Mouse (Mus musculus) cortical plate, adult 2 months (tissue): ENCODE measurements around the gene Ptpn21. TPM values are rescaled to one million over a fixed set of nuclear protein-coding genes. Genes with fewer than 3 reads are reported as not detected.

ENCODE experiments used
- H3K27ac ChIP-seq: fragments of 200-500 bp; 2 replicates; pipeline ENCODE4 v1.5.1; 2012; ENCODE audit warnings: low read length, control low read depth, inconsistent platforms; ENCODE audit not compliant: insufficient read depth
- H3K4me1 ChIP-seq: fragments of 200-500 bp; 2 replicates; pipeline ENCODE4 v1.6.1; 2011; ENCODE audit warnings: low read length; ENCODE audit not compliant: control insufficient read depth, insufficient read depth
- H3K4me3 ChIP-seq: fragments of 200-500 bp; 2 replicates; pipeline ENCODE4 v1.5.1; 2011; ENCODE audit warnings: mild to moderate bottlenecking, low read length, control low read depth; ENCODE audit not compliant: insufficient read depth
- CTCF ChIP-seq: fragments of 200-500 bp; IDR thresholded peaks from 2 replicates; pipeline ENCODE4 v1.5.1; 2011; ENCODE audit warnings: mild to moderate bottlenecking, control low read depth, low read length; ENCODE audit not compliant: insufficient read depth; ENCODE audit errors: extremely low read depth
- POLR2A ChIP-seq: fragments of 200-500 bp; IDR thresholded peaks from 2 replicates; pipeline ENCODE4 v1.6.1; 2011; ENCODE audit warnings: mild to moderate bottlenecking, low read length, control low read depth; ENCODE audit not compliant: insufficient read depth; ENCODE audit errors: extremely low read depth
- polyA plus RNA-seq: library from polyadenylated mRNA; depleted of rRNA; stranded (reverse); fragments of >200 nt; gene quantifications from 2 replicates; pipeline ENCODE4 v1.2.3, GENCODE M21; 2012

The Ptpn21 gene
- polyA plus RNA-seq, 1 experiment: 8.5 TPM

DNA sequence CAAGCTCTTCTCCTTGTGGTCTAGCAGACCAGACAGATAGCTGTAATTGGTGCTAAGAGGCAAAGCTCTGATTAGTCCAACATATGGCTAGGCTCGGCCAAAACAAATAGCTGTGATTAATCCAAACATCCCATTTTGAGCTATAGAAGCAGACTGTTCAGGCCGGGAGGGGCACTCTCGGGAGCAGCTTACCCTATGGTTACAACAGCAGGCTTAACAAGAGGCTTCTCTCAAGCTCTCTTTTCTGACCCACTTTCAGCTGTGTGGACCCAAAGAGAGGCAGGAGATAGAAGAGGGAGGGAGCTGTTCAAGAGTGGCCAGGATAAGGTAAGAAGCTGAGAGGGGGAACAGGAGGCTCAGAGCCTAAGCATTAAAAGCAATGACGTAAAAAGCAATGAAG, 8.4 kb upstream of the Ptpn21 start:
- TF ChIP-seq POLR2A (no peak), CTCF (no peak)

GRCm38 (mm10) chr12:98741011-98741501, 3.9 kb upstream of the Ptpn21 start:
- no peak for TF ChIP-seq POLR2A
- TF ChIP-seq CTCF: no peak
- H3K4me3 ChIP-seq: no peak overlapping the region
- no peak overlapping the region for H3K27ac ChIP-seq
- H3K4me1 ChIP-seq: no peaks in the 10 kb centered on the region; the same call in 1 of the 2 replicates

More for the DNA sequence above, 8.4 kb upstream of the Ptpn21 start:
- H3K27ac ChIP-seq: no peak overlapping the region
- H3K4me3 ChIP-seq: no peak overlapping the region
- H3K4me1 ChIP-seq: peaks cover 3% of the 10 kb centered on the region; the same call in 1 of the 2 replicates

GRCm38 (mm10) chr12:98737801-98738350, 671 bp upstream of the Ptpn21 start:
- H3K4me1 ChIP-seq: peaks cover 3% of the 10 kb centered on the region
- TF ChIP-seq CTCF: no peak
- no peak for TF ChIP-seq POLR2A
- H3K27ac ChIP-seq: peak overlapping the region; percentile 91; the same call in 1 of the 2 replicates
- H3K4me3 ChIP-seq: peak overlapping the region; percentile 52

GRCm38 (mm10) chr12:98734880-98735801, 2.1 kb downstream of the Ptpn21 start:
- Histone ChIP-seq H3K27ac (no peak overlapping the region), H3K4me1 (peaks cover 3% of the 10 kb centered on the region)
- no peak for TF ChIP-seq CTCF
- TF ChIP-seq POLR2A: 0 out of 2 replicates have a peak, but pooled peaks have one; percentile 0

GRCm38 (mm10) chr12:98734246-98734879, 2.8 kb downstream of the Ptpn21 start:
- peaks cover 3% of the 10 kb centered on the region for H3K4me1 ChIP-seq
- TF ChIP-seq POLR2A: 0 out of 2 replicates have a peak, but pooled peaks have one; percentile 17
- TF ChIP-seq CTCF: no peak
- H3K4me3 ChIP-seq: peak overlapping the region; percentile 83

More at GRCm38 (mm10) chr12:98734880-98735801, 2.1 kb downstream of the Ptpn21 start:
- H3K4me3 ChIP-seq: peak overlapping the region; percentile 83

DNA sequence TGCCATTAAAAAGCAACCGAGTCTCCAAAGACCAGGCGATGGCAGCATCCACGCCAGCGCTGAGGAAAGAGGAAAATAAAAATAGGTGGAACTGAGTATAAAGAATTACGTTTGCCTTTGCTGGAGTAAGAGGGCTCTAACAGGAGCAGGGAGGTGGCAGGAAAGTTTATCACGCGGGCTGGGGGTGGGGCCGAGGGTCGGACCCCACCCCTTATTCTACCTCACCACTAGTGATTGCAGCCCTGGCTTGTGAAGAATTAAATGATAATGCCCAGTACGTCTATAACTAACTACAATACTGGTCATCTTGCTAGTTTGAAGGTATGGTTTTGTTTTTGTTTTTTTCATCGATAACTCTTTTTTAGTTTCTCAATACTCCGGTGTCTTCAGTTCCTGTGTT, 3.4 kb downstream of the Ptpn21 start:
- Histone ChIP-seq H3K27ac (no peak overlapping the region), H3K4me1 (peaks cover 3% of the 10 kb centered on the region), H3K4me3 (peak overlapping the region; percentile 83)
- no peak for TF ChIP-seq POLR2A
- no peak for TF ChIP-seq CTCF

More at GRCm38 (mm10) chr12:98734246-98734879, 2.8 kb downstream of the Ptpn21 start:
- no peak overlapping the region for H3K27ac ChIP-seq

DNA sequence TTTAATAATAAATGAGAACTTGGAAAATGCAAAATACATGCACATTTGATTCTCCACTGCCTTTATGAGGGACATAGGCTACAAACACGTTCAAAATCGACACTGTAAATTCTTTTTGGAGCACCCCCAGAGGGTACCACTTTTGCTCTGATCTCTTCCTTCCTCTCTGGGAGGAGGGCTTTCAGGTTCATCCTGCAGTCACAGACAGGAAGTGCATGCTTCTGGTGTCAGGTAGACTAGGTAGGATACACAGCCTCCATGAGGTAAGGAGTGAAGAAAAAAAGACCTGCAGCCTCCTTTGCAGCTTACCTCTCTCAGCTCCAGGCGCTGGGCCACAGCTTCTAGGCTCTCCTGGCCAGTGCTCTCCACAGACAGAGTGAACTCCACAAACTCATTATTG, 4.0 kb downstream of the Ptpn21 start:
- Histone ChIP-seq H3K27ac (no peak overlapping the region), H3K4me3 (peak overlapping the region; percentile 83; the same call in 1 of the 2 replicates), H3K4me1 (peaks cover 3% of the 10 kb centered on the region)
- TF ChIP-seq POLR2A: no peak
- no peak for TF ChIP-seq CTCF

- Histone ChIP-seq H3K4me1 (peaks cover 3% of the 10 kb centered on the region), H3K27ac (no peak overlapping the region), H3K4me3 (no peak overlapping the region)
- TF ChIP-seq CTCF (no peak), POLR2A (no peak)
Observed at GRCm38 (mm10) chr12:98730682-98731081, 6.5 kb downstream of the Ptpn21 start.

DNA sequence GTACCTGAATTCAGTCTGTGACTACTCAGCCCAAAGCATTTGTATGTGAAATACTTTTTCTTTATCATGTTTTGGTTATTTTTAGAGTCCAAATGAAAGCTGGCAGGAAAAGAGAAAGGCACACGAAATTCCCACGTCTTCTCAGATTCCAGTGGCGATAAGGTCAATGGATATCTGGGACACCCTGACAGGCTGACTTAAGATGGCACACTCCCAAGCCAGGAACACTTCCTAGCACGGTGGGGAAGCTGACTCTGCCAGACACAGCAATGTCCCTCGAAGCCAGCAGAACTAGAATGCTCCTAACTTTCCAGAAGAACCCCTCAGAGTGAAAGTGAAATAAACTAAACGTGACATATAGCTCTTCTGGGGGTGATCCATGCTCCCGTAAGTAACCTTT, 10.0 kb downstream of the Ptpn21 start:
- no peak overlapping the region for H3K27ac ChIP-seq
- TF ChIP-seq CTCF (no peak), POLR2A (no peak)

More for the DNA sequence above, 10.0 kb downstream of the Ptpn21 start:
- Histone ChIP-seq H3K4me1 (no peaks in the 10 kb centered on the region), H3K4me3 (no peak overlapping the region)
